Mouse (Mus musculus): ENCODE data around the gene Smcp. TPM values are rescaled to one million over a fixed set of nuclear protein-coding genes. Genes with fewer than 3 reads are reported as not detected.

Smcp gene
- polyA plus RNA-seq, 1 experiment = not detected

- no peak for TF ChIP-seq POLR2A (IDR thresholded peaks at IDR 0.05; ENCODE audit: low read depth, low read length)
- no peak for TF ChIP-seq CTCF (IDR thresholded peaks at IDR 0.05; ENCODE audit: borderline replicate concordance, insufficient read depth, low read length)
These were observed 54.4 kb downstream of the Smcp start, which contains the start of gene 2310046K23Rik for GRCm38 (mm10) chr3:92534411-92534810. Gene 2310046K23Rik (minus strand): TSS chr3:92534511.

More at GRCm38 (mm10) chr3:92534411-92534810, 54.4 kb downstream of the Smcp start, which contains the start of gene 2310046K23Rik:
- no peak within 1 kb of the TSS for H3K4me3 ChIP-seq (ENCODE audit: insufficient read depth, low read length)
- H3K4me1 ChIP-seq (ENCODE audit: control insufficient read depth, insufficient read depth, low read length) = no peaks in the 10 kb centered on the region
- H3K27ac ChIP-seq (ENCODE audit: insufficient read depth, low read length) = no peak within 1 kb of the TSS

Other genes with a start within 250 kb of the Smcp start
- gene Sprr2d, start 249.9 kb downstream of the Smcp start, polyA plus RNA-seq (2011; ENCODE audit: insufficient read length, low read depth, missing spikeins) = not detected in 2 replicates
- gene Sprr2e, start 236.9 kb downstream of the Smcp start, polyA plus RNA-seq (2011; ENCODE audit: insufficient read length, low read depth, missing spikeins) = not detected in 2 replicates
- gene Sprr2f, start 223.8 kb downstream of the Smcp start, polyA plus RNA-seq (2011; ENCODE audit: insufficient read length, low read depth, missing spikeins) = not detected in 2 replicates
- not detected in 2 replicates for gene Sprr2h, start 203.3 kb downstream of the Smcp start, polyA plus RNA-seq (2011; ENCODE audit: insufficient read length, low read depth, missing spikeins)
- not detected in 2 replicates for gene Sprr2i, start 181.0 kb downstream of the Smcp start, polyA plus RNA-seq (2011; ENCODE audit: insufficient read length, low read depth, missing spikeins)
- gene Sprr2j-ps, start 170.9 kb downstream of the Smcp start, polyA plus RNA-seq (2011; ENCODE audit: insufficient read length, low read depth, missing spikeins) = not detected in 2 replicates
- 25.6 and 29.8 TPM in 2 replicates for gene Gm9774, start 159.6 kb downstream of the Smcp start, polyA plus RNA-seq (2011; ENCODE audit: insufficient read length, low read depth, missing spikeins)
- gene Sprr2k, start 156.4 kb downstream of the Smcp start, polyA plus RNA-seq (2011; ENCODE audit: insufficient read length, low read depth, missing spikeins) = 13.2 and 40.5 TPM in 2 replicates
- not detected in 2 replicates for gene Sprr1b, start 150.2 kb downstream of the Smcp start, polyA plus RNA-seq (2011; ENCODE audit: insufficient read length, low read depth, missing spikeins)
- gene Sprr3, start 130.3 kb downstream of the Smcp start, polyA plus RNA-seq (2011; ENCODE audit: insufficient read length, low read depth, missing spikeins) = 0.42 TPM in 1 of 2 replicates, not detected in the other
- 1.7 TPM in 1 of 2 replicates, not detected in the other for gene Sprr1a, start 103.1 kb downstream of the Smcp start, polyA plus RNA-seq (2011; ENCODE audit: insufficient read length, low read depth, missing spikeins)
- not detected in 2 replicates for gene Sprr4, start 88.5 kb downstream of the Smcp start, polyA plus RNA-seq (2011; ENCODE audit: insufficient read length, low read depth, missing spikeins)
- gene 2310046K23Rik, start 54.5 kb downstream of the Smcp start, polyA plus RNA-seq (2011; ENCODE audit: insufficient read length, low read depth, missing spikeins) = not detected in 2 replicates
- gene Ivl, start 15.3 kb downstream of the Smcp start, polyA plus RNA-seq (2011; ENCODE audit: insufficient read length, low read depth, missing spikeins) = 0.25 TPM in 1 of 2 replicates, not detected in the other
- gene 2210017I01Rik, start 18.5 kb upstream of the Smcp start, polyA plus RNA-seq (2011; ENCODE audit: insufficient read length, low read depth, missing spikeins) = not detected in 2 replicates
- not detected in 2 replicates for gene Lce6a, start 32.7 kb upstream of the Smcp start, polyA plus RNA-seq (2011; ENCODE audit: insufficient read length, low read depth, missing spikeins)
- gene Lce1a1, start 59.3 kb upstream of the Smcp start, polyA plus RNA-seq (2011; ENCODE audit: insufficient read length, low read depth, missing spikeins) = not detected in 2 replicates
- gene Lce1b, start 67.9 kb upstream of the Smcp start, polyA plus RNA-seq (2011; ENCODE audit: insufficient read length, low read depth, missing spikeins) = not detected in 2 replicates
- not detected in 2 replicates for gene Lce1a2, start 81.3 kb upstream of the Smcp start, polyA plus RNA-seq (2011; ENCODE audit: insufficient read length, low read depth, missing spikeins)
- gene Lce1c, start 90.2 kb upstream of the Smcp start, polyA plus RNA-seq (2011; ENCODE audit: insufficient read length, low read depth, missing spikeins) = not detected in 2 replicates
- gene Lce1d, start 98.2 kb upstream of the Smcp start, polyA plus RNA-seq (2011; ENCODE audit: insufficient read length, low read depth, missing spikeins) = not detected in 2 replicates
- gene Lce1e, start 120.1 kb upstream of the Smcp start, polyA plus RNA-seq (2011; ENCODE audit: insufficient read length, low read depth, missing spikeins) = not detected in 2 replicates
- not detected in 2 replicates for gene Lce1f, start 131.4 kb upstream of the Smcp start, polyA plus RNA-seq (2011; ENCODE audit: insufficient read length, low read depth, missing spikeins)
- gene Gm38119, start 150.1 kb upstream of the Smcp start, polyA plus RNA-seq (2011; ENCODE audit: insufficient read length, low read depth, missing spikeins) = not detected in 2 replicates
- gene Lce1g, start 163.3 kb upstream of the Smcp start, polyA plus RNA-seq (2011; ENCODE audit: insufficient read length, low read depth, missing spikeins) = not detected in 2 replicates
- gene Lce1h, start 176.1 kb upstream of the Smcp start, polyA plus RNA-seq (2011; ENCODE audit: insufficient read length, low read depth, missing spikeins) = not detected in 2 replicates
- gene Lce1i, start 189.9 kb upstream of the Smcp start, polyA plus RNA-seq (2011; ENCODE audit: insufficient read length, low read depth, missing spikeins) = not detected in 2 replicates
- gene Lce1j, start 201.5 kb upstream of the Smcp start, polyA plus RNA-seq (2011; ENCODE audit: insufficient read length, low read depth, missing spikeins) = not detected in 2 replicates
- not detected in 2 replicates for gene Lce1k, start 218.9 kb upstream of the Smcp start, polyA plus RNA-seq (2011; ENCODE audit: insufficient read length, low read depth, missing spikeins)
- not detected in 2 replicates for gene Kprp, start 238.2 kb upstream of the Smcp start, polyA plus RNA-seq (2011; ENCODE audit: insufficient read length, low read depth, missing spikeins)